Mouse (Mus musculus): ENCODE results near the gene Cs.
A peak's percentile ranks its signal among the peaks of the same experiment; 100 is the strongest.

Cs gene

GRCm38 (mm10) chr10:128410560-128410845 lies 73.0 kb downstream of the Cs start:
- no peak for DNase-seq

- peak; percentile 98 for DNase-seq
Measured at GRCm38 (mm10) chr10:128411211-128412054, 73.9 kb downstream of the Cs start, which contains the start of the genes Nabp2 and Rnf41. Gene Nabp2, minus strand, starts transcription at chr10:128411492. Gene Rnf41, plus strand, starts transcription at chr10:128411657.

GRCm38 (mm10) chr10:128412055-128412381 lies 74.5 kb downstream of the Cs start:
- peak; percentile 51 for DNase-seq

All from thymus, postnatal 4 days (tissue).